Mouse (Mus musculus) left cerebral cortex, adult 2 months (tissue): ENCODE results near the gene Abhd2. TPM values are rescaled to one million over a fixed set of nuclear protein-coding genes. Genes with fewer than 3 reads are reported as not detected.

Experiments
- DNase-seq, 2 experiments: peaks; one replicate each; pipeline ENCODE4 v3.0.0; 2021 to 2022; ENCODE audit warnings: low spot score in 2 of 2, mixed read lengths in 1 of 2; ENCODE audit errors: extremely low spot score in 1 of 2
- H3K27ac ChIP-seq: fragments of 200-600 bp; 2 replicates; pipeline ENCODE4 v1.8.1; 2022
- H3K4me3 ChIP-seq: fragments of 200-600 bp; 2 replicates; pipeline ENCODE4 v1.8.1; 2022
- CTCF ChIP-seq: fragments of 200-600 bp; IDR thresholded peaks from 2 replicates; pipeline ENCODE4 v1.8.1; 2022; ENCODE audit warnings: antibody characterized with exemption, mild to moderate bottlenecking, moderate library complexity
- intact Hi-C: fragments of 180-260 bp; cut with DNase I; formaldehyde crosslinking; loops from one replicate; pipeline ENCODE4 v1.15.1; 2025
- total RNA-seq, 2 experiments: library from RNA; stranded (reverse); gene quantifications; 2 replicates each; pipeline ENCODE4 v1.2.3; 2021

Abhd2 gene
- total RNA-seq, 2 experiments from 2014 or later = 103 to 116 TPM

DNA sequence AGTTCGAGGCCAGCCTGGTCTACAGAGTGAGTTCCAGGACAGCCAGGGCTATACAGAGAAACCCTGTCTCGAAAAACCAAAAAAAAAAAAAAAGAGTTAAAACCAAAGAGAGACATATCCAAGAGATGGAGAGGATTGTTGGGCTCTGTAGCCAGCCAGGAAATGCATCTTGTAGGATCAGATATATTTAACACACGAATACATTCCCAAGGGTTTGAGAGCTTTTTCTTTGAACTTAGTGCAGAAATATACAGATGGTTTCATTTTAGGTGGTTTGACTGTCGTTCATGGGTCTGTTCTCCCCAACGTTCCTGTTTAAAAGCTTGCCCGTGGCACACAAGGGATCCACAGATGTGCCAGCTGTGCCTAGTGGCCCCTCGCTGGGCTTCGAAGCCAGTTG, 39.2 kb downstream of the Abhd2 start:
- DNase-seq = no peak
- H3K4me3 ChIP-seq = no peak overlapping the region
- intact Hi-C loops = no loop called here
- no peak for TF ChIP-seq CTCF
- peak overlapping the region; percentile 85 for H3K27ac ChIP-seq

DNA sequence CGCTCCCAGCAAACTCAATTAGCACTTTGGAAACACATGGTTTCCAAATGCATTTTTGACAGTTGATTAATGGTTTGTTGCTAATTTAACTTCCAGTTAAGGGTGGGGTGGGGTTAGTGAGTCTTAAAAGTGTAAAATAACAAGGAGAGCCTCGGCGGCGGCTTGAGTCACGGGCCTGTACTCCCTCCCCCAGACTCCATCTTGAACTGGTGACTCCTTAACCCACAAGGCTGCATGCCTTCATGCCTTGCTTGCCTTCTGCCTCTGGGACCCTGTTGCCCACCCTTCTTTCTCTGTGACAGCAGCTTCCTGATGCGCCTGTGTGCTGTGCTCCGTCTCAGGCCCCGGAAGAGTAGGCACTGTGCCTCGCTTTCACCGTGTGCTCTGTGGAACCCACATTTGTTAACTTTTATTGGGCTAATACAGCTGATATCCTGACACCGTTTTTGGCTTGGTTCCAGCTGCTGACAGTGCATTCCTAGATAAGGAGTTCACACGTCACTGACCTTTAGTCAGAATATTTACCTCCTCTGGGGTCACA, 40.6 kb downstream of the Abhd2 start:
- no peak overlapping the region for H3K4me3 ChIP-seq
- no peak for DNase-seq
- intact Hi-C loops = no loop called here
- peak overlapping the region; percentile 85 for H3K27ac ChIP-seq
- TF ChIP-seq CTCF = no peak

DNA sequence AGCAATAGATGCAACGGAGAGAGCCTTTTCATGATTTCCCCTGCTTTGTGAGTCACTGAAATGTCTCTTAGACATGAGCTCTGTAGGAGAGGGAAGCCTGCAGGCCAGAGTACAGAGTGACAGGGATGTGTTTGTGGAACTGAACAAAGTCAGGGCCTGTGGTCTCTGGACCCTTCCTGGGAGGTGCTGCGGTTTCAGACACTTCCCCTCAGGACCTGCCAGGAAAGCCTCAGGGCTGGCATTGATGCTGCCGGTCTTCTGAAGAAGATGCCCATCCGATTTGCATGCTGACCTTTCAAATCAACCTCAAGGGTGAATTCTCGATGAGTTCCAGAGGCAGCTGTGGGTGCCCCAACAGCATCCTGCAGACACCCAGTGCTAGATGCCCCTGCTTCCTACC, 41.5 kb downstream of the Abhd2 start:
- DNase-seq = no peak
- TF ChIP-seq CTCF = no peak
- Histone ChIP-seq H3K27ac (peak overlapping the region; percentile 85), H3K4me3 (no peak overlapping the region)
- intact Hi-C loops = no loop called here

DNA sequence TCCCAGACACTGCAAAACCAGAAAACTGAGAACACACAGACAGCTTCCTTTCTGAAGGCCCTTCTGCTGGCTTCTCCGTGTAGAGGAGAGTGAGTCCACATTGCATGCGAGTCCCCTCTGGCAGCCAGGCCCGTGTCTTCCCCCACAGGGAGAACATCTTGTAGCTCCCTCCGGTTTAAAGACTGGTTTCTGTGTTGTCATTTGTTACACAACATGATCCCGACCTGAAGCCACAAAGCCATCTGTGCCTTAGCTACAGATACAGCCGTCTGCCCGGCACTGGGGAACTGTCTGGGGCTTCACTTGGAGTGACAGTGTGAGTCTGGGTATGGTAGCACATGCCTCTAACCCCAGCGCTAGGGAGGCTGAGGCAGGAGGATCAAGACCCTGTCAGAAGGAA, 42.1 kb downstream of the Abhd2 start:
- intact Hi-C loops = no loop called here
- no peak for DNase-seq
- Histone ChIP-seq H3K4me3 (no peak overlapping the region), H3K27ac (peak overlapping the region; percentile 85)
- no peak for TF ChIP-seq CTCF

DNA sequence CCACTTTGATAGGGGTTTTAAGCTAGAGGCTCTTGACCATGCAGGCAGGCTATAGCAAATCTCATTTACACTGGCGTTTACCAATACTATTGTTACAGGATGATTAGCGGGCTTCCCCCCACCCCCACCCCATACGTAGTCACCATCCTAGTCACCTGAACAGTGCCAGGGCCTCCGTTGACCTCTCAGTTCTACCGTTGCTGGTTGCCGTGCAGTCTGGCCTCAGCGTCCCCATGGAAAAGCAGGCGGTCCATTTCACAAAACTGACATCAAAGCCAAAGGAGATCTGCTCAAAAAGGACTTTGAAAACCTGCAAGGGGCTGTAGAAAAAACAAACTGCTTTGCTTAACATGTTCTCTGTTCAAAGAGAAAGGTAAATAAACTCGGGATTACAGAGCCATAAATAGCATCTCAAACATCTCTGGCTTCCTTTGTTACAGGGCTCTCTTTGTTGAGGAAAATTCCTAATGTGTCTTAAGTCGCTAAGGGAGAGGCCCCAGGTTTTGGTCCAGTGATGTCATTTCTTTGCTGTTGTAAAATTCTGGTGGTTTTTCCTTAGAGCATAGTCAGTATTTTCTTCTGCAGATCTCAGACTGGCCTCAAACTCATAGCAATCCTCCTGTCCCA, 43.2 kb downstream of the Abhd2 start:
- no peak for TF ChIP-seq CTCF
- no peak for DNase-seq
- Histone ChIP-seq H3K4me3 (no peak overlapping the region), H3K27ac (peak overlapping the region; percentile 85)
- intact Hi-C loops = no loop called here

DNA sequence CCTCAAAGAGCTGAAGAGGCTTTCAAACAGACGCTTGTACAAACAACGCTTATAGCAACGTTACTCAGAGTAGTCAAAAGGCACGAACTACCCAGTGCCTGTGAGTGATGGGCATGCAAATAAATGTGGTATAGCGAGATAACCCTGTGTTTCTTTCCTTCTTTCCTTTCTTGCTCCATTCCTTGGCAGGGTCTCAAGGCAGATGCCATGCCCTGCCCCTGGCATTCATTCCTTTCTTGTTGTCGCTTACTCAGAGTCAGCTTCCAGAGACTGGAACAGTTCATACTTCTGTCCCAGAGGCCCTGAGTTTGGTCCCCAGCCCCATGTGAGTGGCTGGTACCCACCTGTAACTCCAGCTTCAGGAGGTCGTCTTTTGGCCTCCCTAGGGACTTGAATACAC, 44.6 kb downstream of the Abhd2 start:
- no peak for TF ChIP-seq CTCF
- peak overlapping the region; percentile 85 for H3K27ac ChIP-seq
- intact Hi-C loops = no loop called here
- no peak overlapping the region for H3K4me3 ChIP-seq
- no peak for DNase-seq

DNA sequence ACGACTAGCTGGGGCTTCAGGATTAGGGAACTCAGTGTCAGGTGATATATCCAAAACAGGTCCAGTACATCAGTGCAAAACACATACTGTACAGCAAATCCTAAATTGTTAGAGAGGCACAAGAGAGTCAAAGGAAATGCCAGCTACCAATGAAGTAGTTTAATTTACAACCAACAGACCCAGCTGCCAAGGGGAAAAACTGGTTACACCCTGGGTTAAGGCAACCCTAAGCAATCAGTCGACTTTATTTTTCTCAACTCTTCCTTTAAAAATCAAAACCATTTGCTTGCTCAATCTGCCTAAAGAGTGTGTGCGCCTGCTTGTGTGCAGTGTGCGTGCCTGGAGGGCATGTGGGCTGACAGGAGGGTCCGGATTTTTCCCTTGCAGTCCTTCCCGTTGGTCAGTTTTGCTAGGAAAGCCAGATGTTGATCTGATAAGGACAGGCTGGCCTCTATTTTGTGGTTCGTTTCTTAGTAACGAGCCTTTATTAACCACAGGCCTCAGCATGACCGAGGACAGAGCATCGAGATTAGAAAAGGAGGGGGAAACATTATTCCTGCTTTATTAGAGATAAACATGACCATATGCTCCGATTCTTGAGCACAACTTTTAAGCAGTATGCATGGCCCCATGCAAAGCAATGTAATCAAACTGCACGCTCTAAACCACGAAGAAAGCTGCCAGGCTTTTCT, 45.3 kb downstream of the Abhd2 start:
- Histone ChIP-seq H3K27ac (peak overlapping the region; percentile 85), H3K4me3 (no peak overlapping the region)
- no peak for TF ChIP-seq CTCF
- no peak for DNase-seq
- intact Hi-C loops = no loop called here

DNA sequence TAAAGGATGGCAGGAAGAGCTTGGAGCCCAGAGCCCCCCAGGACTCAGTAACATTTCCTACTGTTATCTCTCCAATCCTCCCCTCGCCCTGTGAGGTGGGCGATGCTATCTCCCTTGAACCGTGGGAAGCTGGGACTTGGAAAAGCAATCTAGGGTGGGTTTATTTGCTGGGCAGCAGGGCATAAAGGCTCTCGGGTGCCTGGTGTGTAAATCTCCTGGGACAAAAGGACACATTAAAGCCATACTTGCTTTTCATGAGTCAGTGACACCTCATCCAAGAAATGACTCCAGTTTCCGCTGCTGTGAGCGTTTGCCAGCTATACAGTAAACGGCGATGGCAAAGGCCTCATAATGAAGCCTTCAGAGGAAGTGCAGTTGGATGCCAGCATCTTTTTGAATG, 50.9 kb downstream of the Abhd2 start:
- peak overlapping the region; percentile 62 for H3K27ac ChIP-seq
- no peak overlapping the region for H3K4me3 ChIP-seq
- no peak for DNase-seq
- TF ChIP-seq CTCF = no peak
- intact Hi-C loops = no loop called here

DNA sequence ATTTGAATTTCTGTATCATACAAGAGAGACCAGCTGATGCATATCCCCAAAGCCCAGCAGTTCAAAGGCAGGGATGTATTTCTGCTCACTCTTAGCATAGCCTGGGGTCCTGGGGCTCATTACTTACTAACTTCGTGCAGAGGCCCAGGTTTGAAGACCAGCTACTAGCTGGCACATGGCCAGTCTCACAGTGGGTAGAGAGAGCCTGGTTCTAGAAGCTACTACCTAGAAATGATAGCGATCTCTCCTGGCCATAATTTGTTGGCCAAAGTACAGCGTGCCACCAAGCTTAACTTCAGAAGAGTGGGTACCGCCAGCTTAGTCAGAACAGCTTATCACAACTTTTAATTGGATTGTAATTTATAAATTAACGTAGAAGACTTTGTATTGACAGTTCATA, 55.8 kb downstream of the Abhd2 start:
- TF ChIP-seq CTCF = no peak
- intact Hi-C loops = no loop called here
- Histone ChIP-seq H3K27ac (no peak overlapping the region), H3K4me3 (no peak overlapping the region)
- DNase-seq = no peak

DNA sequence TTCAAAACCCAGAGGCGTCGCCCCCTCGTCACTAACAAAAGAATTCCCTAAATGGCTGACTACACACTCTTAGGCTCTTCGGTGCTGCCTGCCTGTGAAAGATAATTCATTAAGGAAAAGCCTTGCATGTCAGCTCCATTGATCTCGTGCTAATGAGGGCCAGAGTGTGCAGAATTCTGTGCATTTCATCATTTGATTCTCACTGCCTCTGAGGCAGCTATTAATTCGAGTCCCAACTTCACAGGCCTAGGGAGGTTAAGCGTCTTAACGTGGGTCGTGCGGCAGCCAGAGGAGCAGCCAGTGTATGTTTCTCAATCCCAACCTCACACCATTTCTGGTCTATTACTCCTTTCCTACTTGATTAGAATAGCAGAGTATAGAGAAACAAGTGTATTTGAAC, 58.2 kb downstream of the Abhd2 start:
- intact Hi-C loops = no loop called here
- TF ChIP-seq CTCF = no peak
- DNase-seq = no peak
- Histone ChIP-seq H3K27ac (no peak overlapping the region), H3K4me3 (no peak overlapping the region)

DNA sequence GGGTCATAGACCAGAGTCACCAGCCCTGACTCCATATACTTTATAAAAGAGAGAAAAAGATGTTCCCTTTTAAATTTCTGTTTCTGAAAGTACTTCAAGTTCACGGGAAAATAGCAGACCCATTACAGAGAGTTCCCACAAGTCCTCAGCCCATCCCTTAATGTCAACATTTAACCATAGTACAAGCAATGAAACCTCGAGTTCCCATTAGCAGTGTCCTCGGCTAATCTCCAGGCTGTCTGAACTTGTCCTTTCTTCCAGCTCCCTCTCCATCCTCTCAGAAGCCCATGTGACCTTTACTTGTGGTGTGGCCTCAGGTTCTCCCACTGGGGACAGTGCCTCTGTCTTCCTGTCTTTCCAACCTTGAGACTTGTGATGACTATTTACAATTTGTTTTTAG, 60.4 kb downstream of the Abhd2 start:
- DNase-seq = no peak
- Histone ChIP-seq H3K4me3 (no peak overlapping the region), H3K27ac (no peak overlapping the region)
- intact Hi-C loops = no loop called here
- TF ChIP-seq CTCF = no peak

DNA sequence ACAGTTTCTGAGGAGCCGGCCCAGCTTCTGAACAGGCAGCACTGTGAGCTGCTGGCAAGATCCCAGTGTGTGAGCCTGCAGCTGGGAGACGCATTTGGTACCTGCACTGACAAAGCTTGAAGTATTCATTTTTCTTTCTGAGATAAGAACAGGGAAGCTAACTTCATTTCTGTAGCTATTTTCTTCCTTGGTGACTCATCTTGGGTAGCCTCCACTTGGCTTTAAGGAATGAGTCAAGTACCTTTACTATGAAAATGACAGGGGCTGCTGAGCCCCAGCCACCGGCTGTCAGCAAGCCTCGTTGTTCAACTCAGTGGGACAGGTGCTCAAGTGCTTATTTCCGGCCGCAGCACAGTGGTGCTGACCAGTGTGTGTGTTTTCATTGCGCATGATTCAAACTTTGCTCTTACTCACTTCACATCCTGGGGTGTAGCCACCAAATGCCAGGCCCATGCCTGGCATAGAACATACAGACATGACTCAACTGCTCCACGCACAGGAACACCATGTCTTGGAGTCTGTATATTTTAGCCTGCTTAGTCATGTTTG, 63.4 kb downstream of the Abhd2 start:
- DNase-seq = peak in 1 of 2 experiments; percentile 57
- intact Hi-C loops = no loop called here
- TF ChIP-seq CTCF = no peak
- Histone ChIP-seq H3K4me3 (no peak overlapping the region), H3K27ac (peak overlapping the region; percentile 83)
